In genomic region chr13:51888426-51888825, GRCm38 (mm10) we compare ENCODE assay signal across 21 mouse cellular contexts.
"Had no signal": no experiment of that assay in that cellular context is flagged by ENCODE, and none has a peak within 500 bp of the region (broad histone marks: within the 10 kb centered on the region; RNA-seq: fewer than 3 reads in every experiment).

No protein-coding gene starts in this region.

- H3K9me3 ChIP-seq: limb, embryonic 12.5 days; limb, embryonic 15.5 days; midbrain, embryonic 13.5 days; neural tube, embryonic 12.5 days; neural tube, embryonic 15.5 days had no signal

- H3K36me3 ChIP-seq: limb, embryonic 12.5 days; limb, embryonic 15.5 days; midbrain, embryonic 13.5 days; neural tube, embryonic 12.5 days; neural tube, embryonic 15.5 days had no signal

- H3K27me3 ChIP-seq: limb, embryonic 12.5 days; limb, embryonic 15.5 days; neural tube, embryonic 12.5 days; neural tube, embryonic 15.5 days had no signal

- DNase-seq: kidney, adult 9 months; kidney, postnatal 14 days; kidney, postnatal 4 days; layer of hippocampus, adult 9-11 months; liver, postnatal 0 days; lung, embryonic 14.5 days; right cerebral cortex, adult 18-20 months; right cerebral cortex, postnatal 14 days; right cerebral cortex, postnatal 4 days; thymus, postnatal 25 days had no signal

- H3K4me1 ChIP-seq: midbrain, embryonic 13.5 days; neural tube, embryonic 15.5 days had no signal

- H3K4me3 ChIP-seq: left cerebral cortex, adult 2 months; limb, embryonic 12.5 days; limb, embryonic 15.5 days; midbrain, embryonic 13.5 days; neural tube, embryonic 12.5 days; neural tube, embryonic 15.5 days had no signal

- H3K4me2 ChIP-seq: limb, embryonic 12.5 days; limb, embryonic 15.5 days; liver, embryonic 11.5 days; lung, embryonic 14.5 days; midbrain, embryonic 13.5 days; neural tube, embryonic 12.5 days; neural tube, embryonic 15.5 days had no signal

- H3K27ac ChIP-seq: left cerebral cortex, adult 2 months; limb, embryonic 12.5 days; limb, embryonic 15.5 days; liver, embryonic 14.5 days; macrophage; midbrain, embryonic 13.5 days; neural tube, embryonic 12.5 days; neural tube, embryonic 15.5 days; stomach, postnatal 0 days had no signal

- ATAC-seq: liver, postnatal 0 days; lung, postnatal 0 days; midbrain, embryonic 13.5 days had no signal

- H3K9ac ChIP-seq: limb, embryonic 12.5 days; limb, embryonic 15.5 days; liver, embryonic 14.5 days; liver, postnatal 0 days; lung, embryonic 14.5 days; midbrain, embryonic 13.5 days; neural tube, embryonic 12.5 days; neural tube, embryonic 15.5 days had no signal
